9 mouse cellular contexts compared by ENCODE assay signal in the genomic region with DNA sequence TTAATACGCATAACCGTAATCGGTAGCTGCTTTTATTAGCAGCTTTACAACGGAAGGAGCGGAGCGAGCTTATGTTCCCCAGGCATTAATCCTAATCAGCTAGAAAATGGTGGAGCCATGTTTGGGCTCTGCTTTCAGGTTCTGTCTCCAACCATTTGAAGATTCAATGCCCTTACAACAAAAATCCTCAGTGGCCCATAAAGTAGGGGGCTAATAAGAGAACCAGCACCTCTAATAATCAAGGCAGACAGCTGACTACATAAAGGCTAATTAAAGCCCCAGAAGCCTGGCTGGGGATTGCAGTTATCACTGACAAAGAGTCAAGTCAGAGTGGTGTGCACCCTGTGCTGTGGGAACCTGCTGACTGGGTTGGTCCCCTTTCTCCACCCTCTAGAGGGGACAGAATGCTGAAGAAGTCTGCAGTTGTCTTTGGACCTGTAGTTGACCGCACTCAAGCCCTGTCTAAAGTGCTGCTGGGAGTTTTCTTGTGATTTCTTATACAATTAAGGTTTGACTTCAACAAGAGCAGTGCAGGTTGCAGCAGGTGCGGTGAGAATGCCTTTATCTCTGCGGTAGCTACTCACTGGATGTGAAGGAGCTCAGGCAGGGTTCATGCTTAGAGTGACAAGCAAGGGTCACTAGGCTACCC. TPM values are rescaled to one million over a fixed set of nuclear protein-coding genes. Genes with fewer than 3 reads are reported as not detected.
DNase-seq lines count a peak whose midpoint lies in the region; ATAC-seq lines count a peak whose summit lies in the region.
"Had no signal": no experiment of that assay in that cellular context is flagged by ENCODE, and none has a peak within 500 bp of the region (broad histone marks: within the 10 kb centered on the region; RNA-seq: fewer than 3 reads in every experiment).

No protein-coding gene starts in this region.

- H3K27me3 ChIP-seq in heart, embryonic 15.5 days, result no peaks in the 10 kb centered on the region
- no peaks in the 10 kb centered on the region for H3K27me3 ChIP-seq in embryonic facial prominence, embryonic 13.5 days
- H3K27me3 ChIP-seq in hindbrain, embryonic 16.5 days (replicated peaks; ENCODE audit: control insufficient read depth, insufficient read depth, low read length), result no peaks in the 10 kb centered on the region
- peaks cover 18% of the 10 kb centered on the region; the same call in 1 of the 2 replicates for H3K27me3 ChIP-seq in midbrain, embryonic 12.5 days

- whole genome bisulfite sequencing in heart, embryonic 15.5 days, result 49% methylated on average over 9 of the region's 9 CpGs
- WGBS in embryonic facial prominence, embryonic 13.5 days, result 58% methylated on average over 9 of the region's 9 CpGs
- 51% methylated on average over 9 of the region's 9 CpGs for WGBS in hindbrain, embryonic 16.5 days
- 45% methylated on average over 9 of the region's 9 CpGs for WGBS in midbrain, embryonic 12.5 days

- H3K4me1 ChIP-seq in heart, embryonic 15.5 days (replicated peaks), result peaks cover 48% of the 10 kb centered on the region
- H3K4me1 ChIP-seq in embryonic facial prominence, embryonic 13.5 days, result peaks cover 35% of the 10 kb centered on the region
- peaks cover 25% of the 10 kb centered on the region for H3K4me1 ChIP-seq in hindbrain, embryonic 16.5 days (ENCODE audit: control insufficient read depth, insufficient read depth, low read depth, low read length)
- H3K4me1 ChIP-seq in midbrain, embryonic 12.5 days, result peaks cover 41% of the 10 kb centered on the region

- H3K4me2 ChIP-seq in heart, embryonic 15.5 days, result peak overlapping the region; percentile 88
- H3K4me2 ChIP-seq in embryonic facial prominence, embryonic 13.5 days, result peak overlapping the region; percentile 88
- peak overlapping the region; percentile 79 for H3K4me2 ChIP-seq in hindbrain, embryonic 16.5 days (ENCODE audit: low read length)
- peak overlapping the region; percentile 78 for H3K4me2 ChIP-seq in midbrain, embryonic 12.5 days (replicated peaks)

- peaks cover 20% of the 10 kb centered on the region; the same call in 1 of the 2 replicates for H3K36me3 ChIP-seq in heart, embryonic 15.5 days
- H3K36me3 ChIP-seq in embryonic facial prominence, embryonic 13.5 days, result peaks cover 28% of the 10 kb centered on the region
- 0 out of 2 replicates have a peak, but pooled peaks cover 7% of the 10 kb centered on the region for H3K36me3 ChIP-seq in hindbrain, embryonic 16.5 days (ENCODE audit: control insufficient read depth, insufficient read depth, low read length)
- peaks cover 29% of the 10 kb centered on the region for H3K36me3 ChIP-seq in midbrain, embryonic 12.5 days

- no peak overlapping the region for H3K27ac ChIP-seq in heart, embryonic 15.5 days
- H3K27ac ChIP-seq in embryonic facial prominence, embryonic 13.5 days, result peak overlapping the region; percentile 55; the same call in 1 of the 2 replicates
- H3K27ac ChIP-seq in hindbrain, embryonic 16.5 days (ENCODE audit: low read depth, low read length), result peak overlapping the region; percentile 94
- peak overlapping the region; percentile 8; the same call in 1 of the 2 replicates for H3K27ac ChIP-seq in midbrain, embryonic 12.5 days (replicated peaks)

- H3K9ac ChIP-seq in heart, embryonic 15.5 days, result no peak overlapping the region
- no peak overlapping the region for H3K9ac ChIP-seq in embryonic facial prominence, embryonic 13.5 days
- H3K9ac ChIP-seq in hindbrain, embryonic 16.5 days (ENCODE audit: low read depth, low read length), result peak overlapping the region; percentile 90; the same call in 1 of the 2 replicates
- H3K9ac ChIP-seq in midbrain, embryonic 12.5 days (replicated peaks), result peak overlapping the region; percentile 85; the same call in 1 of the 2 replicates

- no peak for DNase-seq in heart, adult 9 months (ENCODE audit: low spot score in 2 of 2)
- no peak for DNase-seq in layer of hippocampus, adult 8-10 months (ENCODE audit: low spot score in 2 of 2)
- DNase-seq in cerebellum, postnatal 14 days, result no peak
- DNase-seq in adrenal gland, postnatal 4 days (ENCODE audit: low spot score in 2 of 2), result no peak
- DNase-seq: spleen, adult 18-20 months had no signal

- no peaks in the 10 kb centered on the region for H3K9me3 ChIP-seq in heart, embryonic 15.5 days (replicated peaks)
- no peaks in the 10 kb centered on the region for H3K9me3 ChIP-seq in embryonic facial prominence, embryonic 13.5 days
- no peaks in the 10 kb centered on the region for H3K9me3 ChIP-seq in hindbrain, embryonic 16.5 days (ENCODE audit: control insufficient read depth, low read length)
- no peaks in the 10 kb centered on the region for H3K9me3 ChIP-seq in midbrain, embryonic 12.5 days

- peak overlapping the region; percentile 97 for H3K4me3 ChIP-seq in heart, embryonic 15.5 days
- peak overlapping the region; percentile 87 for H3K4me3 ChIP-seq in embryonic facial prominence, embryonic 13.5 days
- H3K4me3 ChIP-seq in hindbrain, embryonic 16.5 days (ENCODE audit: low read length), result no peak overlapping the region
- peak overlapping the region; percentile 86 for H3K4me3 ChIP-seq in midbrain, embryonic 12.5 days

- ATAC-seq in heart, embryonic 15.5 days (replicated peaks; ENCODE audit: insufficient number of reproducible peaks, insufficient read depth, low FRiP score, low read depth), result no peak
- ATAC-seq in embryonic facial prominence, embryonic 13.5 days (ENCODE audit: insufficient number of reproducible peaks, insufficient read depth, low FRiP score, low TSS enrichment, low read depth), result no peak
- no peak for ATAC-seq in hindbrain, embryonic 16.5 days
- no peak for ATAC-seq in midbrain, embryonic 12.5 days (ENCODE audit: low FRiP score, low read depth)

RNA-seq across cellular contexts. Expression of a gene that starts 1.0 kb away (rescaled TPM):
- polyA plus RNA-seq in heart, embryonic 15.5 days (2015; fragmentation: Nextera tagmentation; extraction: Ambion mirVana), result 26.5 and 36.0 TPM in 2 replicates
- 41.3 and 49.1 TPM in 2 replicates for polyA plus RNA-seq in embryonic facial prominence, embryonic 13.5 days (2015; fragmentation: Nextera tagmentation; extraction: Ambion mirVana)
- 108 and 119 TPM in 2 replicates for polyA plus RNA-seq in hindbrain, embryonic 16.5 days (2015; fragmentation: Nextera tagmentation; extraction: Ambion mirVana)
- polyA plus RNA-seq in midbrain, embryonic 12.5 days (2016; fragmentation: Nextera tagmentation; extraction: Ambion mirVana), result 54.1 and 55.5 TPM in 2 replicates
- 100 to 1,000 TPM; 130 to 148 (median 138) TPM for total RNA-seq in layer of hippocampus, adult 8-10 months (2022)
- total RNA-seq in adrenal gland, postnatal 4 days (2021), result 10 to 100 TPM; 51.4 to 56.7 TPM

RNA-seq across cellular contexts. Expression of a gene that starts 5.5 kb away (rescaled TPM):
- 138 and 156 TPM in 2 replicates for polyA plus RNA-seq in heart, embryonic 15.5 days (2015; fragmentation: Nextera tagmentation; extraction: Ambion mirVana)
- 161 and 178 TPM in 2 replicates for polyA plus RNA-seq in embryonic facial prominence, embryonic 13.5 days (2015; fragmentation: Nextera tagmentation; extraction: Ambion mirVana)
- polyA plus RNA-seq in hindbrain, embryonic 16.5 days (2015; fragmentation: Nextera tagmentation; extraction: Ambion mirVana), result 145 and 159 TPM in 2 replicates
- polyA plus RNA-seq in midbrain, embryonic 12.5 days (2016; fragmentation: Nextera tagmentation; extraction: Ambion mirVana), result 135 and 143 TPM in 2 replicates
- total RNA-seq in layer of hippocampus, adult 8-10 months (2022), result 10 to 100 TPM; 60.1 to 69.7 (median 65.5) TPM
- total RNA-seq in adrenal gland, postnatal 4 days (2021), result 100 to 1,000 TPM; 115 to 116 TPM

RNA-seq across cellular contexts. Expression of a gene that starts 5.8 kb away (rescaled TPM):
- polyA plus RNA-seq in heart, embryonic 15.5 days (2015; fragmentation: Nextera tagmentation; extraction: Ambion mirVana), result 42.6 and 50.8 TPM in 2 replicates
- polyA plus RNA-seq in embryonic facial prominence, embryonic 13.5 days (2015; fragmentation: Nextera tagmentation; extraction: Ambion mirVana), result 81.4 and 85.5 TPM in 2 replicates
- 85.2 and 91.1 TPM in 2 replicates for polyA plus RNA-seq in hindbrain, embryonic 16.5 days (2015; fragmentation: Nextera tagmentation; extraction: Ambion mirVana)
- 71.4 and 79.3 TPM in 2 replicates for polyA plus RNA-seq in midbrain, embryonic 12.5 days (2016; fragmentation: Nextera tagmentation; extraction: Ambion mirVana)
- 100 to 1,000 TPM in 1 of 4 experiments, 10 to 100 TPM in 3; 97.0 to 102 (median 98.2) TPM for total RNA-seq in layer of hippocampus, adult 8-10 months (2022)
- 10 to 100 TPM; 74.7 to 80.7 TPM for total RNA-seq in adrenal gland, postnatal 4 days (2021)

RNA-seq across cellular contexts. Expression of a gene that starts 6.0 kb away (rescaled TPM):
- polyA plus RNA-seq in heart, embryonic 15.5 days (2015; fragmentation: Nextera tagmentation; extraction: Ambion mirVana), result 24.0 and 39.7 TPM in 2 replicates
- 32.4 and 35.2 TPM in 2 replicates for polyA plus RNA-seq in embryonic facial prominence, embryonic 13.5 days (2015; fragmentation: Nextera tagmentation; extraction: Ambion mirVana)
- 7.9 and 9.7 TPM in 2 replicates for polyA plus RNA-seq in hindbrain, embryonic 16.5 days (2015; fragmentation: Nextera tagmentation; extraction: Ambion mirVana)
- polyA plus RNA-seq in midbrain, embryonic 12.5 days (2016; fragmentation: Nextera tagmentation; extraction: Ambion mirVana), result 3.3 TPM in 2 replicates
- 10 to 100 TPM in 2 of 4 experiments, 1 to 10 TPM in 2; 6.8 to 15.0 (median 11.0) TPM for total RNA-seq in layer of hippocampus, adult 8-10 months (2022)
- total RNA-seq in adrenal gland, postnatal 4 days (2021), result 10 to 100 TPM in 1 of 2 experiments, 1 to 10 TPM in 1; 8.5 to 12.2 TPM

RNA-seq across cellular contexts. Expression of a gene that starts 16.2 kb away (rescaled TPM):
- polyA plus RNA-seq in heart, embryonic 15.5 days (2015; fragmentation: Nextera tagmentation; extraction: Ambion mirVana), result 0.72 and 0.91 TPM in 2 replicates
- 1.1 and 1.6 TPM in 2 replicates for polyA plus RNA-seq in embryonic facial prominence, embryonic 13.5 days (2015; fragmentation: Nextera tagmentation; extraction: Ambion mirVana)
- polyA plus RNA-seq in hindbrain, embryonic 16.5 days (2015; fragmentation: Nextera tagmentation; extraction: Ambion mirVana), result 1.5 and 1.6 TPM in 2 replicates
- polyA plus RNA-seq in midbrain, embryonic 12.5 days (2016; fragmentation: Nextera tagmentation; extraction: Ambion mirVana), result 1.0 and 1.5 TPM in 2 replicates
- 1 to 10 TPM; 5.0 to 9.8 (median 7.4) TPM for total RNA-seq in layer of hippocampus, adult 8-10 months (2022)
- total RNA-seq in adrenal gland, postnatal 4 days (2021), result 1 to 10 TPM; 5.9 to 7.1 TPM

Comparison
In these comparisons a context has a peak if more than half of its experiments do, and no peak if none do; other contexts are left out.
1. H3K9ac ChIP-seq: peak in hindbrain, embryonic 16.5 days (single experiment) and midbrain, embryonic 12.5 days (single experiment); none in heart, embryonic 15.5 days (single experiment) and embryonic facial prominence, embryonic 13.5 days (single experiment).
2. Peak in every context shown above with its lines, with median percentiles within 50 percentile points of each other: H3K4me2 ChIP-seq.